Mouse (Mus musculus) subcutaneous adipose tissue, adult 2 months (tissue): Measurements from ENCODE around the gene Gm10147. TPM values are rescaled to one million over a fixed set of nuclear protein-coding genes. Genes with fewer than 3 reads are reported as not detected.

Source experiments
- polyA plus RNA-seq: library from polyadenylated mRNA; depleted of rRNA; stranded (reverse); fragments of >200 nt; gene quantifications from 2 replicates; pipeline ENCODE4 v1.2.3, GENCODE M21; 2012; ENCODE audit warnings: low replicate concordance; rRNA removed

Gm10147 gene
- not detected in 2 replicates for polyA plus RNA-seq

GRCm38 (mm10) chrX:28607742-28608141 is at the start of gene Gm10147:
Gm10147 (minus strand) TSS chrX:28607842.

